Mouse (Mus musculus) mesoderm, embryonic 11.5 days (tissue): Measurements from ENCODE around the gene Elavl2.
"Not testable (repeated sequence)": the region's sequence is repeated elsewhere in the genome, so short reads cannot be mapped to it uniquely, and the experiment has no call there.

ENCODE experiments used
- DNase-seq: peaks from one replicate; pipeline ENCODE4 v3.0.0-alpha.2; 2012; ENCODE audit warnings: low read depth, low spot score

The Elavl2 gene

GRCm38 (mm10) chr4:91334177-91334576, 66.4 kb downstream of the Elavl2 start:
- no peak for DNase-seq

- no peak for DNase-seq
Measured at GRCm38 (mm10) chr4:91310801-91311200, 89.8 kb downstream of the Elavl2 start.

GRCm38 (mm10) chr4:91297706-91298105, 102.9 kb downstream of the Elavl2 start:
- DNase-seq, result peak; percentile 28

GRCm38 (mm10) chr4:91295317-91295716, 105.3 kb downstream of the Elavl2 start:
- no peak for DNase-seq

GRCm38 (mm10) chr4:91291526-91291925, 109.1 kb downstream of the Elavl2 start:
- no peak for DNase-seq

GRCm38 (mm10) chr4:91290373-91290772, 110.2 kb downstream of the Elavl2 start:
- no peak for DNase-seq

GRCm38 (mm10) chr4:91289151-91289550, 111.4 kb downstream of the Elavl2 start:
- DNase-seq, result no peak

GRCm38 (mm10) chr4:91268390-91268789, 132.2 kb downstream of the Elavl2 start:
- DNase-seq, result no peak

GRCm38 (mm10) chr4:91263733-91264440, 136.7 kb downstream of the Elavl2 start:
- no peak for DNase-seq

- DNase-seq, result no peak
Measured at GRCm38 (mm10) chr4:91262839-91263238, 137.7 kb downstream of the Elavl2 start.

- DNase-seq, result no peak
Measured at GRCm38 (mm10) chr4:91260622-91261021, 140.0 kb downstream of the Elavl2 start.

GRCm38 (mm10) chr4:91248650-91249049, 151.9 kb downstream of the Elavl2 start:
- no peak for DNase-seq

- not testable (repeated sequence) for DNase-seq
Measured at GRCm38 (mm10) chr4:91245136-91245535, 155.4 kb downstream of the Elavl2 start.

- DNase-seq, result no peak
Measured at GRCm38 (mm10) chr4:91244554-91244953, 156.0 kb downstream of the Elavl2 start.

- DNase-seq, result no peak
Measured at GRCm38 (mm10) chr4:91243896-91244295, 156.7 kb downstream of the Elavl2 start.

GRCm38 (mm10) chr4:91238739-91239485, 161.7 kb downstream of the Elavl2 start:
- DNase-seq, result peak; percentile 12

GRCm38 (mm10) chr4:91236976-91237375, 163.6 kb downstream of the Elavl2 start:
- peak; percentile 23 for DNase-seq

GRCm38 (mm10) chr4:91234941-91235340, 165.6 kb downstream of the Elavl2 start:
- no peak for DNase-seq

- DNase-seq, result no peak
Measured at GRCm38 (mm10) chr4:91233599-91233998, 167.0 kb downstream of the Elavl2 start.

GRCm38 (mm10) chr4:91230439-91230863, 170.1 kb downstream of the Elavl2 start:
- no peak for DNase-seq

GRCm38 (mm10) chr4:91228341-91228740, 172.2 kb downstream of the Elavl2 start:
- DNase-seq, result no peak

- no peak for DNase-seq
Measured at GRCm38 (mm10) chr4:91223811-91224210, 176.8 kb downstream of the Elavl2 start.

GRCm38 (mm10) chr4:91219322-91219721, 181.3 kb downstream of the Elavl2 start:
- DNase-seq, result no peak
